Mouse (Mus musculus) megakaryocyte-erythroid progenitor cell, adult 5-6 weeks (primary cell): ENCODE data around the gene Ly75. TPM values are rescaled to one million over a fixed set of nuclear protein-coding genes. Genes with fewer than 3 reads are reported as not detected.
A peak's percentile ranks its signal among the peaks of the same experiment; 100 is the strongest.

Experiments
- ATAC-seq: replicated peaks from 2 replicates; pipeline ENCODE4 v1.8.0; 2016; ENCODE audit warnings: mild to moderate bottlenecking, inconsistent platforms; ENCODE audit not compliant: severe bottlenecking, poor library complexity, low FRiP score, low TSS enrichment
- total RNA-seq, 2 experiments: library from RNA; stranded (forward) in 1 of 2; stranded (reverse) in 1 of 2; fragments of 200-1000, 215-1000 nt in 1 of 2; fragments of >200 nt in 1 of 2; fragmentation: Nextera tagmentation in 1 of 2; gene quantifications; 2 replicates each; pipeline ENCODE4 v1.2.3; 2014 to 2017

The Ly75 gene
- total RNA-seq, 2 experiments from 2014 or later, result 0.55 to 0.80 TPM

- ATAC-seq, result peak; percentile 78; the same call in 1 of the 2 replicates
Measured at GRCm38 (mm10) chr2:60342107-60342880, 40.8 kb downstream of the Ly75 start.

DNA sequence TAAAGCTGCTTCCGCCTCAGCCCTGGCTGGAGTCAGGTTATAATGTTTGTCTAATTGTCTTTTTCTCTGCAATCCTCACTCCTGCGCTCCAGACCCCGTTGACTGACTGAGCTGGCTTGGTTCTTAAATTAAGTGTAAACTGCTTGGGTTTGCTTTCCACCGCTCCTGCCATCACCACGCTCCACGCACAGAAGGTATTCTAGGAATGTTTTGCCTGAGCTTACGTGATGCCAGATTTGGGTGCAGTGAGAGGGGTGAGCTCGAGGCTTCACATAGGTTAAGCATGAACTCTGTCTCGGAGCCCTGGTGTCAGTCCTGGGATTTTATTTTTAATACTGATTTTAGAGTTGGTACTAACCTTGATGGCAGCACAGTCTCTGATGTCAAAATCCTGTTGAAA lies 45.2 kb downstream of the Ly75 start:
- ATAC-seq, result no peak

DNA sequence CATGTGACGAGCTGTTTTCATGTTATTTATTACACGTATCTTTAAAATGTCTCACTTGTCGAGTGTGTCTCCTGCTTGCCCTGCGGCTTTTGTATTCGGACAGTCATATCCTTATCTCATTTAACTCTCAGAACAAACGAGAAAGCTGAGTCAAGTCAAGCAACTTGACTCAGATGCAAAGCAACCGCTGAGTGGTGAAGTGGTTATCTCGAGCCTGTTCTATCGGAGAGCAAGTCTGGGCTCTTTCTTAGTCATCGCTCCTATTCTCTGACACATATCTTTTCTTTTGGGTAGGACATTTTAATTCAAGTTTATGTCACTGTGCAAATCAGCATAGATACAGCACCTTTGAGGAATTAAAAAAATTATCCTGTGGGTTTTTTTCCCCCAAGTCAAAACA lies 54.5 kb downstream of the Ly75 start:
- ATAC-seq, result no peak

GRCm38 (mm10) chr2:60327581-60327980 lies 55.5 kb downstream of the Ly75 start:
- no peak for ATAC-seq

- ATAC-seq, result no peak
Measured at GRCm38 (mm10) chr2:60326948-60327347, 56.2 kb downstream of the Ly75 start.

DNA sequence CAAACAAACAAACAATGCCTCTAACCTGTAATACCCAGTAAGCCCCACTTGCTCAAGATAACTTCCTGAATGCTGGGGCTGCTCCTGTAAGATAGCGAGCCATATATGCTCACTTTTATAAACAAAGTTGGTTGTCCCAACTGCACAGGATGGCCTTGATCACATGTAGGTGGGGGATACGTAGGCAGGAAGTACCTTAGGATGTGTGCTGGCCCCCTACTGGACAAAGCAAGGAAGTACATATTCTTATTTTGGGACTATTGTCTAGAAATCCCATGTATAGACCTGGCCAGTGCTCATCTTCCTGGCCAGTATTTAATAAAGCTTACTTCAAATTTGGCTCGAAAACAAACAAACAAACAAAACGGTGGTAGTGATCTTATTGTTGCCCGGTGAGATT lies 59.7 kb downstream of the Ly75 start:
- peak; percentile 89 for ATAC-seq

DNA sequence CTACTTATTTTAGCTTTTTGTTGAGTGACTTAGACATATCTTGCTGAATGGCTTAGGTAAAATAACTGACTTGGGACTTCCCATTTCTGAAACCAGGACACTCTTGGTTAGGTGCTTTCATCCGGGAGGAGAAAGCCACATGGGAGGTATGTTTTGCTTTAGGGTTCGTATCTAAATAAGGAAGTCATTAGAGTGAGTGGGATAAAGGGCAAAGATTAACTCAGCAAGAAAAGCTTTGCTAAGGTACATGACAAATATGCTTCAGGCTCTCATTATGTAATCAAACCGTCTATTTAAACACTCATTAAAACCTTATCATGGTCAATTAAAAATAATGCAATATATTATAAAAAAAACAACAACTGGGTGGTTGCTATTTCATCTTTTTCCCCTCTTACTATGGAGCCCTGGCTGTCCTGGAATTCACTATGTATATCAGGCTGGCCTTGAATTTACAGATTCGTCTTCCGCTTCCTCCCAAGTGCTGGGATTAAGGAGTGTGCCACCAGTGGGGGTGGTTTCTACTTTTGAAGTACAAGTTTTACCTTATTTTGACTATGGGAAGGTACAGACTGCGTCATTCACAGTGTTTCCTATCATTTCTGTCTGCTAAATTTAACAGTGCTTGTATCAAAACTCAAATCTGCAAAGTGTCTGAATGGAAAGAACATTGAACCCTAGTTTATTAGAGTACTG lies 60.9 kb downstream of the Ly75 start:
- no peak for ATAC-seq

DNA sequence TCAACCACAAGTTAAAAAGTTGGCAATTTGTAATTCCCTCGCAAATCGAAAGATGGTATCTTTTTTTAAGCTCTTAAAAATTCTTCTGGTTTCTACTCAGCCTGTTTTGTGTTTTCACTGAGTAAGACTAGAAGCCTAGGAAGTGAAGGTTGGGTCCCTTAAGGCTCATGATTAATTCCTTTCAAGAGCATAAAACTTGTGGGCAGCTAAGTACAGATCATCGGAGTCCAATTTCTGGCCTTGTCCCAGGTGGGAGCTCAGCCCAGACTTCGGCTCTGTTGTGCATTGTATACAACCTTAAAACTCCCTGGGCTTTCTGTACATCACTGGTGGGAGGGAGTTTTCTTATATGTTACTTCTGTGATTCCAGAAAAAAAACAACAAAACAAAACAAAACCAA lies 79.3 kb downstream of the Ly75 start:
- ATAC-seq, result no peak

- no peak for ATAC-seq
Measured at GRCm38 (mm10) chr2:60299323-60299722, 83.8 kb downstream of the Ly75 start.

DNA sequence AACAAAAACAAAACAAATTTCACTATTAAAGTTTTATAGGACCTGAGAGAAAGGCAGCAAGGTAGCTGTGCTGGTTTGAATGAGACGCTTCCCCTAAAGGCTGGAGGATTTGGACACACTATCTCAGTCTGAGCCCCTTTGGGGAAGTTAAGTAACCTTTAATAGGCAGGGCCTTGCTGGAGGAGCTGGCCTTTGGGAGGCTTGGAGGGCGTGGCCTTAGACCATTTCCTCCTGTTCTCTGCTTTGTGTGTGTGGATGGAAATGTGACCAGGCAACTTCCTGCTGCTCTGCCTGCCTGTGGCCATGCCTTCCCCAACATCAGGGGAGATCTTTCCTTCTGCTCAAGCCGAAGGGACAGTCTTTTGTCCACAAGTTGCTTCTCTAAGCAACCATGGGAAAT lies 84.8 kb downstream of the Ly75 start:
- ATAC-seq, result no peak

DNA sequence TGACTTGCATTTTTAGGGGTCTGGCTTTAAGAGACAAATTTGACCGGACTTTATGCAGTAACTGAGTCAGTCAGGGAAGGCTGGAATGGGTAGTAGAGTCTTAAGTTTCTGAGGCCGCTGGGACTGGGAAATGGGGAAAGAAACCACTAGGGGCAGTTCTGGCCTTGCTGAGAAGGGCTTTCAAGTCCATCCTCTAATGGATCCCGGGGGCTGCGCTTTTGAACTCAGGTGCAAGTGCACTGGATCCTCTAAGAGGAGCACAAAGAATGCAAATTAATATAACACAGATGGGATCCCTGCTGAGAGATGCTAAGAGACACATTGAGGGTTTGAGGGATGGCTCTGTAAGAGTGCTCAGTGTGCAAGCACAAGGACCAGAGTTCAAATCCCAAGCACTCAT lies 91.7 kb downstream of the Ly75 start:
- no peak for ATAC-seq

GRCm38 (mm10) chr2:60289451-60289850 lies 93.7 kb downstream of the Ly75 start:
- no peak for ATAC-seq

DNA sequence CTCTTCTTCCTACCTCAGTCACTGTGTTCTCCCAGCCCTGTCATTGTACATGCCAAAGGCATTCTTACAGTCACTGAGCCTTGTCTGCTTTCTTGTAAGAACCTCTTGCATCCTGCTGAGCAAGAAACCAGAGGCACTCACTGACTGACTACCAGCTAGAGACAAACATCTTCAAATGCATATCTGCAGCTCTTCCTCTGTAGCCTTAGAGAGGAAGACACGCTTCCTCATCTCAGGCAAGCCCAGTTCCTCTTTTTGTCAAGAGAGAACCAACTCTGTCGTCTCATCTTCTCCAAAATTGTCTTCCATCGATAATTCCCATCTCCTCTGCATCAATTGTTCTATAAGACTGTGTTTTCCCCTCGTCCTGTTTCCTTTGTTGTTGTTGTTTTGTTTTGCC lies 94.5 kb downstream of the Ly75 start:
- no peak for ATAC-seq

- 0 out of 2 replicates have a peak, but pooled peaks have one; percentile 45 for ATAC-seq
Measured at GRCm38 (mm10) chr2:60285107-60285617, 97.9 kb downstream of the Ly75 start.

DNA sequence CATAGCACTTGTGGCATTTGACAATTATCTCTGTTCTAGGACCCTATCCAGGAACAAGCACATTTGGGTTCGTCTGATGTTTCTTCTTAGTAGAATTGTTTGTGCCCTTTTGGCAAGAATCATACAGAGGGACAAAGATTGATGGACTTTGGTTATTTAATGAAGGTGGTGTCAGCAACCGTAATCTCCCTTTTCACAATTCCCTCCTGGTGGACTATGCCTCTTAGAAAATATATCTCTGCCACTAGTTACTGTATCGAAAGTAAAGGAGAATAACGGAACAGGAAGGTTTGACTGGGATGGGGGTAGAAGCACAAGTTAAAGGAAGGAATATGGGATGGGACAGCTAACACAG lies 98.7 kb downstream of the Ly75 start, which contains the start of gene Cd302:
Gene Cd302 (minus strand): TSS at position 22 of the 355 bp plus-strand sequence.
- ATAC-seq, result no peak

DNA sequence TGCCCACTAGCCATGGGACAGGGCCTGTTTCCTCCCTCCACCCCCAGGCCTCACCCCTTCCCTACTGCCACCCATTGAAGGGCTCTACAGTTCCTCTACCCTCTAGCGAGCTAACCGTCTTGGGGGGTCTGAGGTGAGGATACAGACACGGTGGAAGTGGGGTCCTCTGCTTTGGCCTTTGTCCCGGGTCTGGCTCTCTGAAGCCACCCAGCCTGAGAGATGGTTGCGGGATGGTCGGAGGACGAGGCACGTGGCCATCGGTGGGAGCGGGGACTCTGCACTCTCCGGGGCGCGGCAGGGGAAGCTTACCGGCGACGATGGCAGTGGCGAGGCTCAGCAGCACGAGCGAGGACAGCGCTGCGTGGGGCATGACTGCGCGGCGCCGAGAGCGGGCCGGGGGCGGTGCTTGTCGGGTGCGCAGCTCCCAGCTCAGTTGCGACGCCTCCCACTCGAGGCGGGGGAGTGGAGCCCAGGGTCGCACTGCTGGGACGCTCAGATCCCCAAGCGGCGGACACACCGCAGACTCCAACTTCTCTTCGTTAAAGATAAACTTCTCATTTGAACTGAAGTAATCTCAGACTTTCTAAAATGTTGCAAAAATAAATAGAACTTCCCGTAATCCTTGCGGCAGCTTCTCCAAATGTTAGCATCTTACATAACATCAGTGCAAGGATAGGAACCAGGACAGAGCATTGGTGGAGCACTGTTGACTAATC lies 99.2 kb downstream of the Ly75 start:
- ATAC-seq, result peak; percentile 81

DNA sequence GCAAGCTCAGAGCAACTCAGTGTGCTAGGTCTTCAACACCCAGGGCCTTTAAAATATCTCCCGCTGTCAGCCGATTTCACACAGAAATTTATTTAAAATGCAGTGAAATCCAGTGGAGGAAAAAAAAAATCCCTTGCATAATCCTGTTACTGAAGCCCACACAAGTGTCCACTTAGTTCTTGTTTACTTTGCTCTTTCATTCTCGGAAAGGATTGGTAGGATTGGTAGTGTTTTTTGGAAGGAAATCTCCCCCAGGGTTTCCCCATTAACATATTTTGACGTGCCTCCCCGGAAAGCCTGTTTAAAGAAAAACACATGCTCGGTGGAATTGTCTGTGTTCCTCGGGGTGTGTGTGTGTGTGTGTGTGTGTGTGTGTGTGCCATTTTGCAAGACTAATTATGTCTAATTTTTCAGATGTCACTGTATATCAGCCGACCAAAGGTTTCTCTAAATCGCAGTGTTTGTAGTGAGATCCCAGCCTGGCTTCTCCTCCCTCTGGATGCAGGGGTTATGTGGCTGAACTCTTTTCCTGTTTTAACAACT lies 99.8 kb downstream of the Ly75 start:
- ATAC-seq, result no peak

GRCm38 (mm10) chr2:60282625-60283024 lies 100.5 kb downstream of the Ly75 start:
- no peak for ATAC-seq

DNA sequence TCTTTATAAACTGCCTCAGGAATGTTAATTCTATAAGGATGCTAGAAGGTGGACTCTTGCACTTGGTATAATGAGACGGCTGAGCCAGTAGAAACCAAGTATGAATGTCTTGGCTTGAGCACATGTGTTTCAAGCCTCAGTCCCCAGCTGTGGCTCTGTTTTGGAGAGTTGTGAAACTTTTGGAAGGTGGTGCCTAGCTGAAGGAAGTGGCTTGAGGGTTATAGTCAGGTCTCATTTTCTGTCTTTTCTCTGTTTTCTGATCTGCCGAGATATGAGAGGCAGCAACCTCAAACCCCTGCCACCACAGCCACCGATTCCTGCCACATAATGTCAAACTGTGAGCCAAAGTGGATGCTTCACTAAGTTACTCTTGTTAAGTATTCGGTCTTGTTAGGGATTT lies 104.5 kb downstream of the Ly75 start:
- ATAC-seq, result no peak
